Mouse (Mus musculus) G1E (cell line): ENCODE measurements around the gene Gnao1. TPM values are rescaled to one million over a fixed set of nuclear protein-coding genes. Genes with fewer than 3 reads are reported as not detected.

Source experiments
- ATAC-seq: 2 replicates; pipeline ENCODE4 v1.8.0; 2016; ENCODE audit warnings: mild to moderate bottlenecking; ENCODE audit not compliant: insufficient number of reproducible peaks, poor library complexity, low FRiP score, severe bottlenecking; ENCODE audit errors: extremely low read depth
- DNase-seq: peaks from one replicate; pipeline ENCODE4 v3.0.0; 2012; ENCODE audit warnings: low spot score
- H3K27me3 ChIP-seq: 2 replicates; pipeline ENCODE4 v1.6.1; 2012; ENCODE audit warnings: mild to moderate bottlenecking, low read length, inconsistent platforms; ENCODE audit not compliant: insufficient read depth
- H3K36me3 ChIP-seq: replicated peaks from 2 replicates; pipeline ENCODE3; 2012; ENCODE audit warnings: mild to moderate bottlenecking, inconsistent platforms
- H3K4me1 ChIP-seq: 2 replicates; pipeline ENCODE4 v1.6.1; 2012; ENCODE audit warnings: low read depth, low read length, inconsistent platforms, mixed read lengths; ENCODE audit not compliant: insufficient read depth
- H3K4me3 ChIP-seq: 2 replicates; pipeline ENCODE4 v1.5.1; 2012; ENCODE audit warnings: low read depth, mild to moderate bottlenecking, inconsistent platforms, low read length, moderate library complexity, mixed read lengths
- H3K9me3 ChIP-seq: replicated peaks from 2 replicates; pipeline ENCODE4 v1.6.1; 2012; ENCODE audit warnings: inconsistent platforms
- CTCF ChIP-seq: IDR thresholded peaks from 2 replicates; pipeline ENCODE4 v1.5.1; 2012; ENCODE audit warnings: low read depth, low read length, inconsistent platforms, mixed read lengths
- GATA1 ChIP-seq: IDR thresholded peaks from 2 replicates; pipeline ENCODE4 v1.6.1; 2012; ENCODE audit warnings: borderline replicate concordance, low read length, inconsistent platforms, mixed read lengths
- GATA2 ChIP-seq: IDR thresholded peaks from 2 replicates; pipeline ENCODE4 v1.6.1; 2012; ENCODE audit warnings: low read depth, low read length, inconsistent platforms, borderline replicate concordance
- POLR2AphosphoS5 ChIP-seq: IDR thresholded peaks from 2 replicates; pipeline ENCODE4 v1.6.1; 2012; ENCODE audit warnings: low read depth, low read length, inconsistent platforms; ENCODE audit not compliant: insufficient replicate concordance
- TAL1 ChIP-seq: conservative IDR thresholded peaks from 2 replicates; pipeline ENCODE4 v1.6.1; 2012; ENCODE audit warnings: low read depth, low read length, inconsistent platforms, mixed read lengths
- polyA plus RNA-seq: library from polyadenylated mRNA; stranded (reverse); fragments of >175 nt; gene quantifications from 2 replicates; pipeline ENCODE4 v1.2.3, GENCODE M21; 2012
- total RNA-seq, 2 experiments: library from RNA; stranded (forward) in 1 of 2; stranded (reverse) in 1 of 2; fragments of 200-1000 nt in 1 of 2; fragments of >200 nt in 1 of 2; fragmentation: Nextera tagmentation in 1 of 2; gene quantifications; 2 replicates each; pipeline ENCODE4 v1.2.3; 2014 to 2017

The Gnao1 gene
- total and polyA plus RNA-seq, 3 experiments, result 0.27 TPM; not detected in 2

- TF ChIP-seq POLR2AphosphoS5 (no peak), GATA1 (no peak), TAL1 (no peak), CTCF (no peak)
- no peaks in the 10 kb centered on the region for H3K36me3 ChIP-seq
- no peak overlapping the region for H3K4me3 ChIP-seq
- DNase-seq, result no peak
- peaks cover 57% of the 10 kb centered on the region for H3K9me3 ChIP-seq
- no peak for ATAC-seq
- no peaks in the 10 kb centered on the region for H3K4me1 ChIP-seq
- no peaks in the 10 kb centered on the region for H3K27me3 ChIP-seq
These were observed 11.6 kb downstream of the Gnao1 start for GRCm38 (mm10) chr8:93821327-93821726.

GRCm38 (mm10) chr8:93825317-93825716 lies 15.6 kb downstream of the Gnao1 start:
- Histone ChIP-seq H3K36me3 (no peaks in the 10 kb centered on the region), H3K4me1 (no peaks in the 10 kb centered on the region), H3K27me3 (no peaks in the 10 kb centered on the region), H3K4me3 (no peak overlapping the region), H3K9me3 (peaks cover 49% of the 10 kb centered on the region)
- DNase-seq, result no peak
- TF ChIP-seq TAL1, result no peak
- no peak for TF ChIP-seq GATA2
- TF ChIP-seq GATA1, result no peak
- no peak for ATAC-seq

GRCm38 (mm10) chr8:93830626-93831025 lies 20.9 kb downstream of the Gnao1 start:
- H3K9me3 ChIP-seq, result peaks cover 39% of the 10 kb centered on the region
- no peaks in the 10 kb centered on the region for H3K4me1 ChIP-seq
- ATAC-seq, result no peak
- no peak for TF ChIP-seq GATA1
- no peak for TF ChIP-seq GATA2
- no peak for TF ChIP-seq CTCF
- TF ChIP-seq TAL1, result no peak
- no peak for TF ChIP-seq POLR2AphosphoS5
- no peak for DNase-seq
- H3K36me3 ChIP-seq, result no peaks in the 10 kb centered on the region
- H3K4me3 ChIP-seq, result no peak overlapping the region
- no peaks in the 10 kb centered on the region for H3K27me3 ChIP-seq

GRCm38 (mm10) chr8:93835771-93836170 lies 26.0 kb downstream of the Gnao1 start:
- H3K4me3 ChIP-seq, result no peak overlapping the region
- no peaks in the 10 kb centered on the region for H3K4me1 ChIP-seq
- no peaks in the 10 kb centered on the region for H3K27me3 ChIP-seq
- no peaks in the 10 kb centered on the region for H3K36me3 ChIP-seq
- peaks cover 66% of the 10 kb centered on the region for H3K9me3 ChIP-seq
- ATAC-seq (no peak), DNase-seq (no peak)
- no peak for TF ChIP-seq GATA1

GRCm38 (mm10) chr8:93839113-93839512 lies 29.3 kb downstream of the Gnao1 start:
- no peak for TF ChIP-seq TAL1
- no peak for TF ChIP-seq CTCF
- TF ChIP-seq POLR2AphosphoS5, result no peak
- H3K4me3 ChIP-seq, result no peak overlapping the region
- no peaks in the 10 kb centered on the region for H3K36me3 ChIP-seq
- peaks cover 74% of the 10 kb centered on the region for H3K9me3 ChIP-seq
- ATAC-seq (no peak), DNase-seq (no peak)
- no peaks in the 10 kb centered on the region for H3K4me1 ChIP-seq
- no peaks in the 10 kb centered on the region for H3K27me3 ChIP-seq

- DNase-seq (no peak), ATAC-seq (no peak)
- TF ChIP-seq GATA2, result no peak
- no peak for TF ChIP-seq CTCF
- TF ChIP-seq POLR2AphosphoS5, result no peak
- no peak for TF ChIP-seq GATA1
- no peak for TF ChIP-seq TAL1
- Histone ChIP-seq H3K36me3 (no peaks in the 10 kb centered on the region), H3K4me1 (no peaks in the 10 kb centered on the region), H3K27me3 (no peaks in the 10 kb centered on the region), H3K4me3 (no peak overlapping the region), H3K9me3 (peaks cover 72% of the 10 kb centered on the region)
These were observed 30.7 kb downstream of the Gnao1 start for GRCm38 (mm10) chr8:93840486-93840885.

GRCm38 (mm10) chr8:93840956-93841752 lies 31.4 kb downstream of the Gnao1 start:
- peaks cover 67% of the 10 kb centered on the region for H3K9me3 ChIP-seq
- ATAC-seq (no peak), DNase-seq (no peak)
- no peak for TF ChIP-seq GATA2
- no peak for TF ChIP-seq TAL1
- TF ChIP-seq CTCF, result no peak
- no peak for TF ChIP-seq POLR2AphosphoS5
- no peak for TF ChIP-seq GATA1
- H3K36me3 ChIP-seq, result no peaks in the 10 kb centered on the region
- no peaks in the 10 kb centered on the region for H3K4me1 ChIP-seq
- H3K27me3 ChIP-seq, result no peaks in the 10 kb centered on the region
- no peak overlapping the region for H3K4me3 ChIP-seq
